Mouse (Mus musculus): Measurements from ENCODE around the gene Gpr88. TPM values are rescaled to one million over a fixed set of nuclear protein-coding genes. Genes with fewer than 3 reads are reported as not detected.

Gene Gpr88
- total and polyA plus RNA-seq, 3 experiments, result not detected

DNA sequence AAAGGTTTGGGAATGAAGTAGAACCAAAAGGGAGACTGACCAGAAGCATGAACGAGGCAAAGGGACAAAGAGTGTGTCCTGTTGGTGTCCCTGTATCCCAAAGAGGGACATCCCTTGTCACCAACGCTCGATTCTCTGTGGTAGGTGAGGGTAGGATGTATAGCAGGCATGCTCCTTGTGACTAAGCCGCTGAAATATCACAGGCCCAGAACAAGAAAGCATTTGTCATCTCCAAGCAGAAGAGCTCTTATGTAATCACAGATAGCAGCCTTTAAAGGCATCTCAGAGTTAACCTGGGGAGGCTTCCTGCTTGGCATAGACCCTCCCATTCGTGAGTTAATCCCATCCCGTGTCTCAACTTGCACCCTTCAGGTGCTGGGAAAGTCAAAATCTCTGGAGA, 8.8 kb downstream of the Gpr88 start:
- in situ Hi-C loops (cut with MboI; ENCODE audit: low pct_ligation_motif_present, low pct_unique_long_range_greater_than_20kb, low sequenced_read_pairs), result no loop called here
- Histone ChIP-seq H3K79me2 (replicated peaks; ENCODE audit: control insufficient read depth, extremely low read depth, insufficient read depth, poor library complexity, severe bottlenecking) (no peaks in the 10 kb centered on the region), H3K27me3 (replicated peaks) (no peaks in the 10 kb centered on the region), H3K9me3 (replicated peaks; ENCODE audit: low read length) (no peaks in the 10 kb centered on the region), H3K4me2 (ENCODE audit: insufficient read depth, low read depth, poor library complexity, severe bottlenecking) (no peak overlapping the region), H3K4me3 (replicated peaks in 1 of 3; ENCODE audit: low read depth in 2 of 3, low read length in 2 of 3, poor library complexity in 1 of 3) (no peak overlapping the region), H3K36me3 (replicated peaks in 1 of 2; ENCODE audit: control insufficient read depth in 1 of 2, insufficient read depth in 1 of 2, low read length in 1 of 2) (no peaks in the 10 kb centered on the region), H3K9ac (ENCODE audit: insufficient read depth, low read depth) (no peak overlapping the region), H3K4me1 (ENCODE audit: control insufficient read depth in 1 of 2, insufficient read depth in 2 of 2) (0 out of 4 replicates have a peak, but pooled peaks cover 0 to 3% of the 10 kb centered on the region in 2 experiments), H3K27ac (ENCODE audit: insufficient read depth, low read depth) (no peak overlapping the region)
- dilution Hi-C loops (cut with MboI; ENCODE audit: extremely low pct_ligation_motif_present, extremely low pct_unique_long_range_greater_than_20kb, low sequenced_read_pairs), result no loop called here
- no peak for DNase-seq (ENCODE audit: extremely low read depth)
- TF ChIP-seq SIN3A (IDR thresholded peaks at IDR 0.05; ENCODE audit: low read length), result no peak
- TF ChIP-seq USF2 (conservative IDR thresholded peaks at IDR 0.05; ENCODE audit: low read depth, low read length), result no peak
- TF ChIP-seq CHD2 (IDR thresholded peaks at IDR 0.05; ENCODE audit: low read length), result no peak
- TF ChIP-seq NELFE (IDR thresholded peaks at IDR 0.05; ENCODE audit: low read depth, low read length), result no peak
- no peak for TF ChIP-seq IRF4 (IDR thresholded peaks at IDR 0.05; ENCODE audit: low read depth, low read length)
- TF ChIP-seq ZC3H11A (IDR thresholded peaks at IDR 0.05; ENCODE audit: low read depth, low read length), result no peak
- TF ChIP-seq RCOR1 (conservative IDR thresholded peaks at IDR 0.05; ENCODE audit: low read depth, low read length), result no peak
- no peak for TF ChIP-seq CHD1 (IDR thresholded peaks at IDR 0.05; ENCODE audit: low read depth, low read length)
- no peak for TF ChIP-seq GABPA (IDR thresholded peaks at IDR 0.05; ENCODE audit: insufficient replicate concordance, low read depth, low read length)
- no peak for TF ChIP-seq TCF12 (IDR thresholded peaks at IDR 0.05; ENCODE audit: low read depth, low read length)

- Histone ChIP-seq H3K4me3 (replicated peaks in 1 of 3; ENCODE audit: low read depth in 2 of 3, low read length in 2 of 3, poor library complexity in 1 of 3) (no peak overlapping the region), H3K36me3 (replicated peaks in 1 of 2; ENCODE audit: control insufficient read depth in 1 of 2, insufficient read depth in 1 of 2, low read length in 1 of 2) (no peaks in the 10 kb centered on the region), H3K79me2 (replicated peaks; ENCODE audit: control insufficient read depth, extremely low read depth, insufficient read depth, poor library complexity, severe bottlenecking) (no peaks in the 10 kb centered on the region), H3K9ac (ENCODE audit: insufficient read depth, low read depth) (no peak overlapping the region), H3K27ac (ENCODE audit: insufficient read depth, low read depth) (no peak overlapping the region), H3K9me3 (replicated peaks; ENCODE audit: low read length) (no peaks in the 10 kb centered on the region), H3K4me2 (ENCODE audit: insufficient read depth, low read depth, poor library complexity, severe bottlenecking) (no peak overlapping the region), H3K4me1 (ENCODE audit: control insufficient read depth in 1 of 2, insufficient read depth in 2 of 2) (0 out of 4 replicates have a peak, but pooled peaks cover 0 to 3% of the 10 kb centered on the region in 2 experiments), H3K27me3 (replicated peaks) (no peaks in the 10 kb centered on the region)
- in situ Hi-C loops (cut with MboI; ENCODE audit: low pct_ligation_motif_present, low pct_unique_long_range_greater_than_20kb, low sequenced_read_pairs), result no loop called here
- no peak for DNase-seq (ENCODE audit: extremely low read depth)
- TF ChIP-seq ELF1 (IDR thresholded peaks at IDR 0.05; ENCODE audit: low read depth, low read length) (no peak), CHD2 (IDR thresholded peaks at IDR 0.05; ENCODE audit: low read length) (no peak), RCOR1 (conservative IDR thresholded peaks at IDR 0.05; ENCODE audit: low read depth, low read length) (no peak)
- dilution Hi-C loops (cut with MboI; ENCODE audit: extremely low pct_ligation_motif_present, extremely low pct_unique_long_range_greater_than_20kb, low sequenced_read_pairs), result no loop called here
These were observed 10.6 kb downstream of the Gpr88 start for GRCm38 (mm10) chr3:116242685-116243084.

DNA sequence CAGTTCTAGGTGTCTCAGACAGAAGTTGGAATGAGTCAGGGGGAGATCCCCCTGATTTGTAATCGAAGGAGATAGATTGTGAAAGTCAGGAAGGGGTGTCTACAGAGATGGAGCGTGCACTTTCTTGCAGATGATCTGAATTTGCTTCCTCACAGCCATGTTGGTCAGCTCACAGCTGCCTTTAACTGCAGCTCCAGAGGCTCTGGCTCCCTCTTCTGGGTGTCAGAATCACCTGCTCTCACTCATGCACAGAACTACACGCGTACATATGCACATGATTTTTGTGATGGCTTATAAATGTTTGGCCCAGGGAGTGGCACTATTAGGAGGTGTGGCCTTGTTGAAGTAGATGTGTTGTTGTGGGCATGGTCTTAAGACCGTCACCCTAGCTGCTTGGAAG, 15.8 kb downstream of the Gpr88 start:
- Histone ChIP-seq H3K79me2 (replicated peaks; ENCODE audit: control insufficient read depth, extremely low read depth, insufficient read depth, poor library complexity, severe bottlenecking) (no peaks in the 10 kb centered on the region), H3K4me2 (ENCODE audit: insufficient read depth, low read depth, poor library complexity, severe bottlenecking) (no peak overlapping the region), H3K9me3 (replicated peaks; ENCODE audit: low read length) (no peaks in the 10 kb centered on the region), H3K36me3 (replicated peaks in 1 of 2; ENCODE audit: control insufficient read depth in 1 of 2, insufficient read depth in 1 of 2, low read length in 1 of 2) (no peaks in the 10 kb centered on the region), H3K4me3 (replicated peaks in 1 of 3; ENCODE audit: low read depth in 2 of 3, low read length in 2 of 3, poor library complexity in 1 of 3) (no peak overlapping the region), H3K27ac (ENCODE audit: insufficient read depth, low read depth) (no peak overlapping the region), H3K27me3 (replicated peaks) (no peaks in the 10 kb centered on the region), H3K4me1 (ENCODE audit: control insufficient read depth in 1 of 2, insufficient read depth in 2 of 2) (peaks cover 4 to 9% of the 10 kb centered on the region in 2 experiments; a peak in 3 of 4 replicates), H3K9ac (ENCODE audit: insufficient read depth, low read depth) (no peak overlapping the region)
- in situ Hi-C loops (cut with MboI; ENCODE audit: low pct_ligation_motif_present, low pct_unique_long_range_greater_than_20kb, low sequenced_read_pairs) (no loop called here), dilution Hi-C loops (cut with MboI; ENCODE audit: extremely low pct_ligation_motif_present, extremely low pct_unique_long_range_greater_than_20kb, low sequenced_read_pairs) (no loop called here)
- TF ChIP-seq IRF4 (IDR thresholded peaks at IDR 0.05; ENCODE audit: low read depth, low read length), result no peak
- TF ChIP-seq SMC3 (IDR thresholded peaks at IDR 0.05; ENCODE audit: low read depth, low read length), result peak; percentile 67
- TF ChIP-seq SIN3A (IDR thresholded peaks at IDR 0.05; ENCODE audit: low read length), result no peak
- TF ChIP-seq ELF1 (IDR thresholded peaks at IDR 0.05; ENCODE audit: low read depth, low read length), result no peak
- TF ChIP-seq CTCF (conservative IDR thresholded peaks at IDR 0.05 in 1 of 2, IDR thresholded peaks at IDR 0.05 in 1 of 2; ENCODE audit: low read depth in 2 of 2, low read length in 2 of 2), result peak in 1 of 2 experiments; percentile 70; a peak in 2 of 4 replicates
- no peak for TF ChIP-seq ZNF384 (IDR thresholded peaks at IDR 0.05; ENCODE audit: low read depth, low read length)
- TF ChIP-seq MAZ (IDR thresholded peaks at IDR 0.05; ENCODE audit: low read depth, low read length), result no peak
- no peak for TF ChIP-seq EP300 (IDR thresholded peaks at IDR 0.05; ENCODE audit: low read length)
- peak; percentile 76 for TF ChIP-seq RAD21 (IDR thresholded peaks at IDR 0.05; ENCODE audit: low read depth, low read length)
- DNase-seq (ENCODE audit: extremely low read depth), result peak; percentile 44
